Mouse (Mus musculus) layer of hippocampus, adult 2 months (tissue): ENCODE data around the gene Prkar2b. TPM values are rescaled to one million over a fixed set of nuclear protein-coding genes. Genes with fewer than 3 reads are reported as not detected.

Source experiments
- DNase-seq, 2 experiments: peaks; one replicate each; pipeline ENCODE4 v3.0.0; 2022; ENCODE audit warnings: low spot score in 2 of 2
- H3K27ac ChIP-seq: fragments of 200-600 bp; 2 replicates; pipeline ENCODE4 v1.8.1; 2022
- H3K4me3 ChIP-seq: fragments of 200-600 bp; 2 replicates; pipeline ENCODE4 v1.8.1; 2022; ENCODE audit warnings: mild to moderate bottlenecking
- CTCF ChIP-seq: fragments of 200-600 bp; conservative IDR thresholded peaks from 2 replicates; pipeline ENCODE4 v1.8.1; 2022; ENCODE audit warnings: antibody characterized with exemption, mild to moderate bottlenecking, moderate library complexity
- total RNA-seq, 2 experiments: library from RNA; stranded (reverse); gene quantifications; 2 replicates each; pipeline ENCODE4 v1.2.3; 2021

Prkar2b gene
- total RNA-seq, 2 experiments from 2014 or later = 29.0 to 33.2 TPM

GRCm38 (mm10) chr12:31967536-31967935 lies 93.6 kb downstream of the Prkar2b start:
- DNase-seq = peak; percentile 54 to 67
- H3K27ac ChIP-seq = no peak overlapping the region
- no peak overlapping the region for H3K4me3 ChIP-seq
- peak; percentile 99 for TF ChIP-seq CTCF

- Histone ChIP-seq H3K27ac (peak overlapping the region; percentile 39; the same call in 1 of the 2 replicates), H3K4me3 (no peak overlapping the region)
- no peak for DNase-seq
- no peak for TF ChIP-seq CTCF
Measured at GRCm38 (mm10) chr12:31966405-31966804, 94.7 kb downstream of the Prkar2b start.

- no peak for TF ChIP-seq CTCF
- no peak overlapping the region for H3K4me3 ChIP-seq
- peak overlapping the region; percentile 39; the same call in 1 of the 2 replicates for H3K27ac ChIP-seq
- peak; percentile 55 to 69 for DNase-seq
Measured at GRCm38 (mm10) chr12:31965517-31966212, 95.4 kb downstream of the Prkar2b start.

- H3K4me3 ChIP-seq = no peak overlapping the region
Measured at GRCm38 (mm10) chr12:31964074-31964473, 97.0 kb downstream of the Prkar2b start.

GRCm38 (mm10) chr12:31955843-31956242 lies 105.3 kb downstream of the Prkar2b start:
- Histone ChIP-seq H3K4me3 (no peak overlapping the region), H3K27ac (no peak overlapping the region)
- TF ChIP-seq CTCF = no peak

More at GRCm38 (mm10) chr12:31964074-31964473, 97.0 kb downstream of the Prkar2b start:
- peak; percentile 54 to 66 for DNase-seq
- no peak for TF ChIP-seq CTCF
- H3K27ac ChIP-seq = peak overlapping the region; percentile 43; the same call in 1 of the 2 replicates

GRCm38 (mm10) chr12:31950659-31951031 lies 110.5 kb downstream of the Prkar2b start:
- DNase-seq = no peak
- TF ChIP-seq CTCF = no peak
- Histone ChIP-seq H3K4me3 (peak overlapping the region; percentile 66), H3K27ac (peak overlapping the region; percentile 97)

More at GRCm38 (mm10) chr12:31955843-31956242, 105.3 kb downstream of the Prkar2b start:
- DNase-seq = no peak

- Histone ChIP-seq H3K27ac (peak within 1 kb of the TSS; percentile 97), H3K4me3 (peak within 1 kb of the TSS; percentile 76)
- no peak for TF ChIP-seq CTCF
- DNase-seq = peak; percentile 99 to 100
Measured at GRCm38 (mm10) chr12:31949759-31950658, 111.1 kb downstream of the Prkar2b start, which contains the start of gene Hbp1. TSS of gene Hbp1 (minus strand) at chr12:31950535.

GRCm38 (mm10) chr12:31949193-31949741 lies 111.8 kb downstream of the Prkar2b start:
- peak overlapping the region; percentile 76 for H3K4me3 ChIP-seq
- peak; percentile 90 to 91 for DNase-seq
- peak; percentile 60 for TF ChIP-seq CTCF
- H3K27ac ChIP-seq = peak overlapping the region; percentile 95

GRCm38 (mm10) chr12:31948101-31949000 lies 112.7 kb downstream of the Prkar2b start:
- no peak for TF ChIP-seq CTCF
- Histone ChIP-seq H3K4me3 (peak overlapping the region; percentile 76), H3K27ac (peak overlapping the region; percentile 95)
- DNase-seq = no peak

GRCm38 (mm10) chr12:31947476-31947875 lies 113.6 kb downstream of the Prkar2b start:
- Histone ChIP-seq H3K27ac (no peak overlapping the region), H3K4me3 (no peak overlapping the region)
- TF ChIP-seq CTCF = peak; percentile 77
- DNase-seq = no peak

GRCm38 (mm10) chr12:31944405-31944804 lies 116.7 kb downstream of the Prkar2b start:
- H3K27ac ChIP-seq = no peak overlapping the region
- no peak overlapping the region for H3K4me3 ChIP-seq
- DNase-seq = no peak
- TF ChIP-seq CTCF = no peak
